Mouse (Mus musculus): Measurements from ENCODE around the gene Prlr. TPM values are rescaled to one million over a fixed set of nuclear protein-coding genes. Genes with fewer than 3 reads are reported as not detected.

Gene Prlr
- polyA plus RNA-seq, 1 experiment: 1.4 TPM

- no peak for DNase-seq
- TF ChIP-seq POLR2A (IDR thresholded peaks at IDR 0.05; ENCODE audit: borderline replicate concordance, insufficient read depth, low read length) (no peak), CTCF (IDR thresholded peaks at IDR 0.05; ENCODE audit: borderline replicate concordance, insufficient read depth, low read depth, low read length) (no peak)
- Histone ChIP-seq H3K4me1 (ENCODE audit: control insufficient read depth, insufficient read depth, low read length) (no peaks in the 10 kb centered on the region), H3K4me3 (replicated peaks; ENCODE audit: insufficient read depth, low read depth, low read length) (no peak overlapping the region), H3K27me3 (ENCODE audit: control insufficient read depth, insufficient read depth, low read length) (no peaks in the 10 kb centered on the region; the same call in 1 of the 2 replicates), H3K27ac (ENCODE audit: insufficient read depth, low read length) (no peak overlapping the region)
- WGBS: 47% methylated on average over 3 of the region's 3 CpGs
Measured at GRCm38 (mm10) chr15:10330626-10331025, 153.6 kb downstream of the Prlr start.

DNA sequence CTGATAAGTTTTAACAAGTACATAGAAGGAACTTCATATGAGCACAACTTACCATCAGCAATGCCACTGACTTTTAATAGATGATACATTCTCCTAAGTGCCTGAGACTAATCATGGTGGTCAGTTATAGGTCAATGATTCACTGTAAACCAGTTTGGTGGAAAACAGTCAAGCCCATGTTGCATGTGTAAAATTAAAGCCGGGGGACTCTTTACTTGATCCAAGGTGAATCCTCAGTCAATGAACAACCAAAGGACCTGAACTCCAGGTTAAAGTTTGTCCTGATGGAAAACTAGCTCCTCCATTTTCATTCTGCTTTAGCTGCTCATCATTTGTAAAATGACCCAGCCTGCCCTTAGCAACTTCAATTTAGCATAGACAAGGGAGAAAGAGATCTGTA lies 155.5 kb downstream of the Prlr start:
- 94% methylated on average over 1 of the region's 1 CpGs for WGBS
- H3K4me1 ChIP-seq (ENCODE audit: control insufficient read depth, insufficient read depth, low read length): no peaks in the 10 kb centered on the region
- no peak for DNase-seq
- TF ChIP-seq POLR2A (IDR thresholded peaks at IDR 0.05; ENCODE audit: borderline replicate concordance, insufficient read depth, low read length): no peak
- no peak for TF ChIP-seq CTCF (IDR thresholded peaks at IDR 0.05; ENCODE audit: borderline replicate concordance, insufficient read depth, low read depth, low read length)
- no peak overlapping the region for H3K4me3 ChIP-seq (replicated peaks; ENCODE audit: insufficient read depth, low read depth, low read length)
- no peak overlapping the region for H3K27ac ChIP-seq (ENCODE audit: insufficient read depth, low read length)
- no peaks in the 10 kb centered on the region; the same call in 1 of the 2 replicates for H3K27me3 ChIP-seq (ENCODE audit: control insufficient read depth, insufficient read depth, low read length)

DNA sequence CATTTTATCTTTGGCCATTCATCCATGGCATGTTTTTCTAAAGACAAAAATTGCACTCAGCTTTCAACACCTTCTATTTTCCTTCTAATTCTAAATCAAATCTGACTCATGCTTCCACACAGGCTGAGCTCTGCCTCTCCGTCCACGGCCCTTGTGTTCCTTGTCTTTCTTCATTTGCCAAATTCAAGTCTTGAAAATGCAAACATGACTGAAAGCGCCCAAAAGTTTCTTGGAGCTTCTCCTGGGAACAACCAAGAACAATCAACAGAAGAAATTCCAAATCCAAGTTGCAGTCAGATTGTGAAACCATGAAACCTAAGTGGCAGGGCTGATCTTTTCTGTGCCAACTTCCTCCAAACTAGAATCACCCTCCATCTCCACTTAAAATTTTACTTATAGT lies 161.6 kb downstream of the Prlr start:
- Histone ChIP-seq H3K27me3 (ENCODE audit: control insufficient read depth, insufficient read depth, low read length) (no peaks in the 10 kb centered on the region), H3K4me1 (ENCODE audit: control insufficient read depth, insufficient read depth, low read length) (no peaks in the 10 kb centered on the region), H3K4me3 (replicated peaks; ENCODE audit: insufficient read depth, low read depth, low read length) (no peak overlapping the region), H3K27ac (ENCODE audit: insufficient read depth, low read length) (no peak overlapping the region)
- DNase-seq: no peak
- WGBS: 73% methylated on average over 3 of the region's 3 CpGs
- TF ChIP-seq CTCF (IDR thresholded peaks at IDR 0.05; ENCODE audit: borderline replicate concordance, insufficient read depth, low read depth, low read length) (no peak), POLR2A (IDR thresholded peaks at IDR 0.05; ENCODE audit: borderline replicate concordance, insufficient read depth, low read length) (no peak)

DNA sequence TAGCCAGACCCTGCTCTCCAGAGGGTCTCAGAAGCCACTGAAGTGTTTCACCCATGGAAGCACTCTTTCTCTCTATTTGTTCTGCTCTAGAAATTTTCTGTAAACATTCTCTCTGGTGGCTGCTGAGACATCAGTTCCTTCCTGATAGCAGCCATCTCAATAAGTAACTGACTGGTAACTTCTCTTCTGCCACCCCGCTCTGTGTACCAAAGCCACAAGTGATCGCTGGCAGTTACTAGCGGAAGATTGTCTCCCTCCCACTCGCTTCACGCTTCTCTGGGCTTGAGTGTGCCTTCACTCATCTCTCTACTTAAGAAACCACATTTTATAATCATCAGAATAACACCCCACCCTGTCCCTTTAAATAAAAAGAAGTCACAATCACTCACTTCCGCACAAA lies 170.0 kb downstream of the Prlr start:
- DNase-seq: no peak
- no peaks in the 10 kb centered on the region for H3K27me3 ChIP-seq (ENCODE audit: control insufficient read depth, insufficient read depth, low read length)
- H3K27ac ChIP-seq (ENCODE audit: insufficient read depth, low read length): no peak overlapping the region
- TF ChIP-seq CTCF (IDR thresholded peaks at IDR 0.05; ENCODE audit: borderline replicate concordance, insufficient read depth, low read depth, low read length) (no peak), POLR2A (IDR thresholded peaks at IDR 0.05; ENCODE audit: borderline replicate concordance, insufficient read depth, low read length) (no peak)
- no peaks in the 10 kb centered on the region for H3K4me1 ChIP-seq (ENCODE audit: control insufficient read depth, insufficient read depth, low read length)
- no peak overlapping the region for H3K4me3 ChIP-seq (replicated peaks; ENCODE audit: insufficient read depth, low read depth, low read length)
- WGBS: 81% methylated on average over 6 of the region's 6 CpGs

DNA sequence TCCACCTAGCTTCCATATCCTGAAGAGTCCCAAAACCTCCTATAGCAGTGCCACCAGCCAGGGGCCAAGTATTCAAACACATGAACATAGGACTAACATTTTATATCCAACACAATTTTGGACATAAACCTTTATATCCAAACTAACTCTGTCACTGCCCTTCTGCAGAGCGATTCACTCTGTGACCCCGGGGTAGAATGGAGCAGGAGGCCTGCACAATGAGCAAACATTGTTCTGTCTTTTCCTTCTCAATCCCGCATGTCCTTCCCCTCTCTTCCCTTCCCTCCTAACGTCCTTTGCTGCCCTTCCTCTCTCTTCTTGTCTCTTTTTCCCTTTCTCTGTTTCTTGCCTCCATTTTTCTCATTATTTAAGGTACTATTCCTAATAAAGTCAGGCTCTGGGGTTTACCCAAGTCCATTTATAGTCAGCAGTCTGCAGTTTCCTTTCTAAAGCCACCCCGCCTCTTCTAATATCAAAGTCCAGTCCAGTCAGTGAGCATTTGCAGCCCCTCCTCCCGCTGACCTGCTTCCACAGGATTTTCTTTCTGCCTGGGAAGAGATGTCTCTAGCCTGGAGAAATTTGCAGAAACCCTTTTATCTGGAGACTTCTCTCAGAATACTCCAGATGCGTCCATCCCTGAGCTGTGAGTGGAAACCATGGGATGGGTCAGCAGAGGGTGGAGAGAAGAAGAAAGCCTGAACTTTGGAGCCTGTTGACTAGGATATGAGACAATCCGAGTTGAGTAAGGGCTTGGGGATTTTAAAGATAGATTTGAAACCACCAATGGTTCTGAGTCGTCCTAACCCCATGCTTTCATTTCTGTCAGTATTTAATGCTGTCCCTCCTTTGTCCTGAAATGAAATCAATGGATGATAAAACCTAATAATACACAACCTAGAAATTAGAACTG lies 181.3 kb downstream of the Prlr start, which contains the start of gene Agxt2:
TSS of gene Agxt2 (plus strand) at position 494 of the 910 bp plus-strand sequence.
- WGBS: 77% methylated on average over 9 of the region's 9 CpGs
- no peak for TF ChIP-seq CTCF (IDR thresholded peaks at IDR 0.05; ENCODE audit: borderline replicate concordance, insufficient read depth, low read depth, low read length)
- no peak for TF ChIP-seq POLR2A (IDR thresholded peaks at IDR 0.05; ENCODE audit: borderline replicate concordance, insufficient read depth, low read length)
- no peak for DNase-seq
- Histone ChIP-seq H3K27me3 (ENCODE audit: control insufficient read depth, insufficient read depth, low read length) (no peaks in the 10 kb centered on the region), H3K4me1 (ENCODE audit: control insufficient read depth, insufficient read depth, low read length) (no peaks in the 10 kb centered on the region), H3K4me3 (replicated peaks; ENCODE audit: insufficient read depth, low read depth, low read length) (no peak within 1 kb of the TSS), H3K27ac (ENCODE audit: insufficient read depth, low read length) (no peak within 1 kb of the TSS)

GRCm38 (mm10) chr15:10366331-10366730 lies 189.3 kb downstream of the Prlr start:
- no peaks in the 10 kb centered on the region for H3K4me1 ChIP-seq (ENCODE audit: control insufficient read depth, insufficient read depth, low read length)
- no peak overlapping the region for H3K27ac ChIP-seq (ENCODE audit: insufficient read depth, low read length)
- no peaks in the 10 kb centered on the region for H3K27me3 ChIP-seq (ENCODE audit: control insufficient read depth, insufficient read depth, low read length)
- TF ChIP-seq CTCF (IDR thresholded peaks at IDR 0.05; ENCODE audit: borderline replicate concordance, insufficient read depth, low read depth, low read length): no peak
- TF ChIP-seq POLR2A (IDR thresholded peaks at IDR 0.05; ENCODE audit: borderline replicate concordance, insufficient read depth, low read length): no peak
- WGBS: 85% methylated on average over 2 of the region's 2 CpGs
- DNase-seq: no peak
- no peak overlapping the region for H3K4me3 ChIP-seq (replicated peaks; ENCODE audit: insufficient read depth, low read depth, low read length)

GRCm38 (mm10) chr15:10375404-10375803 lies 198.4 kb downstream of the Prlr start:
- Histone ChIP-seq H3K4me1 (ENCODE audit: control insufficient read depth, insufficient read depth, low read length) (no peaks in the 10 kb centered on the region), H3K4me3 (replicated peaks; ENCODE audit: insufficient read depth, low read depth, low read length) (no peak overlapping the region), H3K27me3 (ENCODE audit: control insufficient read depth, insufficient read depth, low read length) (no peaks in the 10 kb centered on the region), H3K27ac (ENCODE audit: insufficient read depth, low read length) (no peak overlapping the region)
- TF ChIP-seq CTCF (IDR thresholded peaks at IDR 0.05; ENCODE audit: borderline replicate concordance, insufficient read depth, low read depth, low read length) (no peak), POLR2A (IDR thresholded peaks at IDR 0.05; ENCODE audit: borderline replicate concordance, insufficient read depth, low read length) (no peak)
- DNase-seq: no peak
- WGBS: 89% methylated on average over 3 of the region's 3 CpGs

Measured in cerebellum, adult 2 months (tissue).